Mouse (Mus musculus) Patski (cell line): ENCODE measurements around the gene Cxcl2. TPM values are rescaled to one million over a fixed set of nuclear protein-coding genes. Genes with fewer than 3 reads are reported as not detected.

Experiments
- ATAC-seq: fragments of 100-300 bp; one replicate; pipeline ENCODE4 v1.8.0; 2021
- CTCF ChIA-PET: fragments of 350-600 bp; sonication (Branson Sonifier 250); formaldehyde crosslinking; loops from one replicate; lab custom pipeline; 2022; ENCODE audit warnings: inconsistent platforms; lab: Charles Lee
- POLR2A ChIA-PET: fragments of 350-600 bp; sonication (Branson Sonifier 250); formaldehyde crosslinking; loops from one replicate; lab custom pipeline; 2022; ENCODE audit warnings: antibody characterized with exemption, inconsistent platforms; lab: Charles Lee
- DNase-seq: peaks from one replicate; pipeline ENCODE4 v3.0.0-alpha.2; 2011; ENCODE audit warnings: low read depth, low spot score
- H3K27me3 ChIP-seq: fragments of 371-371 bp; one replicate; pipeline ENCODE4 v1.5.1; 2021
- CTCF ChIP-seq: fragments of 100-300 bp; IDR thresholded peaks from one replicate; pipeline ENCODE4 v1.5.1; 2021
- in situ Hi-C: fragments of 300-500 bp; cut with MboI; formaldehyde crosslinking; loops from 3 replicates; pipeline ENCODE4 v1.11.1; 2018; ENCODE audit warnings: low pct_unique_long_range_greater_than_20kb, mixed read lengths
- polyA plus RNA-seq: library from polyadenylated mRNA; unstranded; gene quantifications from one replicate; pipeline ENCODE4 v1.2.3, GENCODE M21; 2021

Cxcl2 gene
- 0.24 TPM for polyA plus RNA-seq

DNA sequence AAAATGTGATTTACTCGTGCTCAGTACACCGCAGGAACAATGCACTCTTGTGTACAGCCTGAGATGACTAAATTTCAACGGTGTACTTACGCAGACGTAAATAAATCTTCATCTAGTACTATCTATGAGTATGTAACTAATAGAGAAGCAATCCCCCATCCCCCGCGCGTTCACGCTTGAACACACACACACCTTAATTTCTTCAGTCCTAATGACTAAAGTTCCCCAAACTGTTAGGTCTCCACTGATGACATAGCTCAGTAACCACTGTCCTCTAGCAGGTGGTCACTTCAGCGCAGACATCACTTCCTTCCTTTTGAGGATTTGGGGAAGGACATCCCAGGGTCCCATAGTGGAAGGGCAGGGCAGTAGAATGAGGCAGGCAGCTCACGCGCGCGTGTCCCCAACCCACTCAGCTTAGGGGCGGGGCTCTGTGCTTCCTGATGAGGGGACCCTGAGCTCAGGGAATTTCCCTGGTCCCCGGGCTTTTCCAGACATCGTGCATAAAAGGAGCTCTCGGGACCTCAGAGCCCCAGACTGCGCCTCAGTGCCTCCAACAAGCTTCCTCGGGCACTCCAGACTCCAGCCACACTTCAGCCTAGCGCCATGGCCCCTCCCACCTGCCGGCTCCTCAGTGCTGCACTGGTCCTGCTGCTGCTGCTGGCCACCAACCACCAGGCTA is at the start of gene Cxcl2:
Gene Cxcl2, plus strand, starts transcription at position 533 of the 682 bp plus-strand sequence.
- ChIA-PET POLR2A (interaction anchor here (0.7 kb wide), 2 partner anchors 113 to 1956 kb away, joined by 3 to 10 read pairs; no protein-coding TSS in a partner anchor), CTCF (interaction anchor here (1.0 to 11.9 kb wide), 12 partner anchors 12 to 302 kb away, joined by 3 to 100 read pairs (median 4); partner anchors contain the start of genes Cxcl1 and Mthfd2l)
- in situ Hi-C loops = loop anchor here (10.0 kb wide), 2 partner anchors 109 to 249 kb away; partner anchors contain the start of gene Cxcl15
- no peak for TF ChIP-seq CTCF
- DNase-seq (no peak), ATAC-seq (no peak)
- no peaks in the 10 kb centered on the region for H3K27me3 ChIP-seq

DNA sequence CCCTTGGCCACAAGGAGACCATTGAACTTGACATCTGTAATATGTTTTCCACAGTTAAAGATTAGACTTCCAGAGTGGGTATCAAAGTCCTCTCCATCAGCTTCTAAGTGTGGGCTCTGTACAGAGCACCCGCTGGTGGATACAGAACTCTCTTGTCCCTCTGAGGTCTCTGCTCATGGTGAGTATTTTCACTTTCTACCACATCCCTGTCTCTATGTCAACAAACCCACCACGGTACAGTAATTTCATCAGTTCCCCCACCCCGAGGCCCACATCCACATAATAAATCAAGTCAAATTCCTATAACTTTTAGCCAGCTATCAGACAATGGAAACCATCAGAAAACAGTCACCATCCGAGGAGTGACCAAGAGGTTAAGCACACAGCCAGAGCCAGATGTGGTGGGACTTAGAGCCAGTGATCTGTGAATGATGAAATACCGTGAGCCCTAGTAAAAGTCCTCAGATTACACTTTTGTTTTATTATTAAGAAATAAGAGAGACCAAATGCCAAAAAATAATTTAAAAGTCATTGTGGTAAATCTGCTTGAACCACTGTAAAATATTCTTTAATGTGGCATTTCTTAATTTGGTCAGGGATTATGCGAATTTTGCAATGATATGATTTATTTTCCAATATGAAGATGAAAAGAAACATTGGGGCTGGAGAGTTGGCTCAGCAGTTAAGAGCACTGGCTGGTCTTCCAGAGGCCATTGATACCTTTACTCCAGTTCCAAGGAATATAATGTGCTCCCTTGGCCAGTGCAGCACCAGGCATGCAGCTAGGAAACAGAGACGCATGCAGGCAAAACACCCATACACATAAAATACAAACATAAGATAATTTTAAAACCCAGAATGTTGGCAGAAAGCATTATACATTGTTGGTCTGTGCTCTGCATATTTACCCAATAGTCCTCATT is 48.1 kb upstream of the Cxcl2 start:
- CTCF ChIA-PET = interaction anchor here (1.3 kb wide), 1 partner anchor 13 kb away, joined by 3 read pairs; no protein-coding TSS in a partner anchor

DNA sequence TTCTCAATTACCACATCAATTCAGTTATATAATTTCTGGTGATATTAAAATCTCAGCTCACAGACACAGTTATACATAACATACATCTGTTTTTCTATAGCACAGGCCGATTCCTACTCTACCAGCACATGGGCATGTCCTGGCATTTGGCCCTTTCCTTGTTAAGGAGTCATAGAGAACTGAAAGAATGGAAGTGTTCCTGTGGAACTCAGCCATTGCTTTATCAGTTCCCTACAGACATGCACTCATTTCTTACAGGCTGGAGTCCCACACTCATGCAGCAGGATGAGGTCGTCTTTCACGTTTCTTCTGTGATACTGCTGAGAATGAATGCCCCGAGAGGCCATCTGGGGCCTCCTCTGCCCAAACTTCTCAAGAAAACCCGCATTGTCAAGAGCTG is 46.2 kb upstream of the Cxcl2 start:
- no peak for TF ChIP-seq CTCF
- ATAC-seq (no peak), DNase-seq (no peak)
- in situ Hi-C loops = no loop called here
- CTCF ChIA-PET = interaction anchor here (0.9 to 2.4 kb wide), 5 partner anchors 10 to 196 kb away, joined by 3 to 12 read pairs (median 4); no protein-coding TSS in a partner anchor
- POLR2A ChIA-PET = interaction anchor here (0.6 kb wide), 1 partner anchor 8 kb away, joined by 3 read pairs; no protein-coding TSS in a partner anchor
- H3K27me3 ChIP-seq = no peaks in the 10 kb centered on the region

More for the DNA sequence above, 48.1 kb upstream of the Cxcl2 start:
- no peaks in the 10 kb centered on the region for H3K27me3 ChIP-seq
- in situ Hi-C loops = no loop called here
- no peak for ATAC-seq
- DNase-seq = no peak
- no peak for TF ChIP-seq CTCF
- POLR2A ChIA-PET = interaction anchor here (1.1 kb wide), 1 partner anchor 12 kb away, joined by 4 read pairs; no protein-coding TSS in a partner anchor

DNA sequence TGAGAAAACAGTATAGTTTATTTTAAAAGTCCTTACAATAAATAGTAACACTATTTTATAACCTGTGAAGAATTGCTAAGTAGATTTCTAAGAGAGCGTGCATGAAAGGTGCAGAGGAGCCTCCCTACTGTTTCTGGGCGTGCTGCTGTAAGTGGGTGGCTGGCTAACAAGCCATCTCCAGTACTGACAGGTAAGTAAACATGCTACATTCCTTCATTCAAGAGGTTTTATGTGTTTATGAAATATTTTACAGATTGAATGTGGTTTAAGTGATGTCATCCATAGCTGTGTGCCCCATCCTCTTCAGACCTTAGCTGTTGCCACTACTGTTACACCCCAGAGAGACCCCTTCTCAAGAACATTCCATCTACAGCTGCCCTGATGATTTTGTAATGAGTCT is 45.2 kb upstream of the Cxcl2 start:
- no peaks in the 10 kb centered on the region for H3K27me3 ChIP-seq
- ChIA-PET CTCF (interaction anchor here (0.8 to 2.4 kb wide), 4 partner anchors 9 to 204 kb away, joined by 3 to 12 read pairs (median 4); no protein-coding TSS in a partner anchor), POLR2A (no interaction called here)
- no peak for ATAC-seq
- in situ Hi-C loops = no loop called here
- no peak for DNase-seq
- no peak for TF ChIP-seq CTCF

DNA sequence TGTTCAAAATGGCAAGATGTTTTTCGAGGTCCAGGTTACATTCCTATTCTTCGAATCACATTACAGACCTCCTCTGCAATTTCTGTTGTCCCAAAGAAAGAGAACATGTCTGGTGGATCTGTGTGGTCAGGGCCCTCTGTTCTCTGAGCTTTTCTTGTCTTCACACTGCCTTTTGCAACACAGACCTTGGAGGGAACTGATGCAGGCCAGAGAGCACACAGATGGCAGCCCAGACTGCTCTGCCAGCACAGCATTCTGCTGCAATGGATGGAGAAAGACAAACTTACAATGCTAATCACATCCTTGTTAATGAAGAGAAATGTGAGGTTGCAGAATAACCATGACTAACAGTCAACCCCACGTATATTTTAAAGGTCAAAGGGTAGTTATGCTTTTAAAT is 44.6 kb upstream of the Cxcl2 start:
- TF ChIP-seq CTCF = no peak
- DNase-seq (no peak), ATAC-seq (no peak)
- ChIA-PET CTCF (no interaction called here), POLR2A (no interaction called here)
- in situ Hi-C loops = no loop called here
- no peaks in the 10 kb centered on the region for H3K27me3 ChIP-seq

DNA sequence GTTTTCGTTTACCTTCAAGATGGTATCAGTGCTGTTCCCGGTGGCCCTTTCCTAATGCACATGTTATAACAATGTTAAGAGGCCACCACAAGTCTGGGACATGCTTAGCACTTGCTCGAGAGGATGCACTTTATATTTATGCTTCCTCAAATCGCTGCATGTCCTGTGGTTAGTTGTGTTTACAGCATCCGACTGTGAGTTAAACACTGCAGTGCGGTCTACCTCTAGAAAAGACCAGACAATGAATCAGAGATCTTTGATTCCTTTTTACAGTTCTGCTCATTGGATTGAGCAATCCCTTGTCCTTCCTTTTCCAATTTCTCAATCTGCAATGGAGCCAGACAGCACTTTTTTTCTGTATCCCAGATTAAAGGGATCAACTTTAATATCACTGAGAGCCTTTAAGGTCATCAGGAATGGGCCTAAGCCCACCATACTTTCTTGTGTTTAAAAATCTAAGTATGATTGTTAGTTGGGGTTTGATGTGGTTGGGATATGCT is 41.7 kb upstream of the Cxcl2 start:
- in situ Hi-C loops = no loop called here
- ChIA-PET POLR2A (no interaction called here), CTCF (interaction anchor here (0.6 to 1.5 kb wide), 3 partner anchors 12 to 1778 kb away, joined by 3 to 9 read pairs (median 3); no protein-coding TSS in a partner anchor)
- no peak for ATAC-seq
- DNase-seq = no peak
- TF ChIP-seq CTCF = no peak
- no peaks in the 10 kb centered on the region for H3K27me3 ChIP-seq

DNA sequence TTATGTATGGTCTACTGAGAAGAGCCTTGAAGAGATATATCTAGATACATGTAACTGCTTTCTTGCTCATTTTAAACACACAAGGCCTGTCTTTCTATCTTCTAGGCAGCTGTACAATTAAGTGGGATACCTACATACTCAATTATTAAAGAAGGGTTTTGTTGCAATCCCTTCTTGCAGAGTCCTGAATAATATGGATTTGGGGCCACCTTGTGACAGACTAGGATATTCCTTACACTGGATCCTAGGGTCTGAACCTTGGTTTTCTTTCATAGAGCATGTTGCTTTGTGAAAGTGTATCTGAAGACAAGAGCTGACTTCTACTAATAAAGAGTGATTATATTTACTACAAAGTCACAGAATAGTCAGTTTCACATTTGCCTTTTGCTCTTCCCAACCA is 36.9 kb upstream of the Cxcl2 start:
- CTCF ChIA-PET = interaction anchor here (0.8 to 2.9 kb wide), 15 partner anchors 9 to 265 kb away, joined by 3 to 27 read pairs (median 5); partner anchors contain the start of genes Cxcl2 and Cxcl3
- TF ChIP-seq CTCF = peak; percentile 56
- in situ Hi-C loops = no loop called here
- ATAC-seq (no peak), DNase-seq (no peak)
- H3K27me3 ChIP-seq = no peaks in the 10 kb centered on the region
- POLR2A ChIA-PET = interaction anchor here (0.9 to 1.9 kb wide), 2 partner anchors 12 to 205 kb away, joined by 3 to 4 read pairs; no protein-coding TSS in a partner anchor

DNA sequence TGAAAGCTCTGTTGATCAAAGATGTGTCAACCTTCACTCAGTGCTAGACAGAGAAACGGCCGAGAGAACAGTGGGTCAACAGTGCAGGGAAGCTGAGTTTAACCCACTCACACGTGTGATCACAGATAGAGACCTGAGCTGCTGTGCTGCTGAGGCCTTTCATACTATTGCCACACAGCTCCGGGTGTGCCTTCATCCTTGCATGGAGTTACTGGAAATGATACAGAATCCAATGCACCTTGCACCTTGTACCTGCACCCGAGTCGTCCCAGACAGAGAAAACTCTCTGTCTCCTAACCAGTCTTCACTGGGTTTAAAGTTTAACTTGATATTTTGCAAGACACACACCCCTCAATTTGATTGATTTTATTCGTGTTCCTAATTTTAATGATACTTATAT is 31.3 kb upstream of the Cxcl2 start:
- H3K27me3 ChIP-seq = no peaks in the 10 kb centered on the region
- CTCF ChIA-PET = interaction anchor here (0.9 to 1.0 kb wide), 4 partner anchors 15 to 211 kb away, joined by 3 read pairs; partner anchors contain the start of gene Cxcl1
- DNase-seq (no peak), ATAC-seq (no peak)
- POLR2A ChIA-PET = no interaction called here
- in situ Hi-C loops = no loop called here
- no peak for TF ChIP-seq CTCF

DNA sequence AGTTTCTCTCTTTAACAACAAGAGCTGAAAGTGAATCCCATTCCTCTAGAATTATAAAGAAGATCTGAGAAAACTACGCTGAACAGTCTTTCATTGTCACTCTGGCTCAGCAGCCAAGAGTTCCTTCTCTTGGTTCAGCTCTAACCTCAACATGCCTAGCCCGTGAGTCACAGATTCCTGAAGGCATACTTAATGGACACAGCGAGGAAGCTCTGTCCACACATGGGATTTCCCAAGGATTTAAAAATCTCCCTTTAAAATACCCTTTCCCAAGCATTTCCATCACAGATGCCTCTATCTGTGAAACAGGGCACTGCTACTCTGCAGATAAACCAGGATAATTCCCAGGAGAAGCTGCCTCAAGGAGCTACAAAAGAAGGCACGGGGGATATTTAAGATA is 27.6 kb upstream of the Cxcl2 start:
- TF ChIP-seq CTCF = peak; percentile 52
- H3K27me3 ChIP-seq = no peaks in the 10 kb centered on the region
- in situ Hi-C loops = loop anchor here (25.0 kb wide), 1 partner anchor 1414 kb away; the partner anchor contains the start of gene Gc
- CTCF ChIA-PET = interaction anchor here (0.7 to 2.4 kb wide), 14 partner anchors 8 to 287 kb away, joined by 3 to 12 read pairs (median 4); partner anchors contain the start of genes Cxcl1, Cxcl2 and Cxcl5
- POLR2A ChIA-PET = interaction anchor here (0.7 to 1.5 kb wide), 5 partner anchors 14 to 193 kb away, joined by 3 to 4 read pairs (median 3); partner anchors contain the start of gene Mthfd2l
- ATAC-seq (peak; percentile 92), DNase-seq (peak; percentile 98)
